Mouse (Mus musculus): Measurements from ENCODE around the gene Cdh13.

DNA sequence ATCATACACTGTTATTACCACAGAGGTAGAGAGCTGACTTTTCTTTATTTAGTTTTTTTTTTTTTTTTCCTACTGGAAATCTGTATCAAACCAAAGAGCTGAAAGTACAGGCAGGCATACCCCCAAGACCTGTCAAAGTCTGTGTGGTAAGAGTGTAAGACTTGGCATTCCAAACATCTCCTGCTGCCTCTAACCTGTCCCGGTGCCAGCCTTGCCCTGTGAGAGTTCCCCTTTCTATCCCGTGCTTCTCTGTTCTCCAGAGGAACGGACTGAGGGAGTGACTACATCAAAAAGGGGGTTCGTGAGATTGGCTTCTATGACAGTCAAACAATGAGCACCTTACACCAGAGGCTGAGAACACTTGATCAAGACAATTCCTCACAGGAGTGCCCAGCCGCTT lies 458.2 kb downstream of the Cdh13 start:
- no peak for TF ChIP-seq CTCF (IDR thresholded peaks at IDR 0.05; ENCODE audit: borderline replicate concordance, insufficient read depth, low read depth, low read length)
- no peak for TF ChIP-seq POLR2A (IDR thresholded peaks at IDR 0.05; ENCODE audit: borderline replicate concordance, insufficient read depth, low read length)
